Mouse (Mus musculus) E14TG2a.4 (cell line): ENCODE measurements around the gene Ttc38.

ENCODE experiments used
- CTCF ChIP-seq: conservative IDR thresholded peaks from 2 replicates; pipeline ENCODE4 v1.5.1; 2014; ENCODE audit warnings: low read length
- NANOG ChIP-seq: IDR thresholded peaks from 2 replicates; pipeline ENCODE4 v1.6.1; 2014; ENCODE audit warnings: borderline replicate concordance, low read length, mixed read lengths
- POU5F1 ChIP-seq: IDR thresholded peaks from 2 replicates; pipeline ENCODE4 v1.6.1; 2014; ENCODE audit warnings: low read length, borderline replicate concordance

DNA sequence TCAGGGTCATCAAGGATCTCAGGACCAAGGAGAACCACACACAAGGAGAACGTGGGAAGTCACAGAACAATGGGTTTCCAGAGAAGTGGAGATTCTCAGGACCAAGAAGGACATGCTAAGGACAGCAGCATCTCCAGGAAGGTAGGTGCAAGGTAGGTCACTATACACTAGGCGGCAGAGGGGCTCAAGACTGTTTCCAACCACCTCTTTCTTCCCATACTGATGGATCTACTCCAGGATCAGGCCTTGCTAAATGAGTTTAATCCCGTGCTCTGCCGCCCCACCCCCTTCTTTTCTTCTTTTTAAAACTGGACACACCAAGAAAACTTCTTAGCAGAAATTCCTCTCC is 10.1 kb upstream of the Ttc38 start:
- TF ChIP-seq CTCF (no peak), NANOG (no peak), POU5F1 (no peak)
